Mouse (Mus musculus) heart, postnatal 25 days (tissue): ENCODE data around the gene Pkn2. TPM values are rescaled to one million over a fixed set of nuclear protein-coding genes. Genes with fewer than 3 reads are reported as not detected.

Source experiments
- DNase-seq: peaks from one replicate; pipeline ENCODE4 v3.0.0; 2022; ENCODE audit warnings: low spot score
- intact Hi-C: fragments of 180-260 bp; cut with DNase I; formaldehyde crosslinking; loops from one replicate; pipeline ENCODE4 v1.15.1; 2025
- total RNA-seq, 2 experiments: library from RNA; stranded (reverse); gene quantifications; 2 replicates each; pipeline ENCODE4 v1.2.3; 2021

Gene Pkn2
- total RNA-seq, 2 experiments from 2014 or later = 42.2 to 42.3 TPM

DNA sequence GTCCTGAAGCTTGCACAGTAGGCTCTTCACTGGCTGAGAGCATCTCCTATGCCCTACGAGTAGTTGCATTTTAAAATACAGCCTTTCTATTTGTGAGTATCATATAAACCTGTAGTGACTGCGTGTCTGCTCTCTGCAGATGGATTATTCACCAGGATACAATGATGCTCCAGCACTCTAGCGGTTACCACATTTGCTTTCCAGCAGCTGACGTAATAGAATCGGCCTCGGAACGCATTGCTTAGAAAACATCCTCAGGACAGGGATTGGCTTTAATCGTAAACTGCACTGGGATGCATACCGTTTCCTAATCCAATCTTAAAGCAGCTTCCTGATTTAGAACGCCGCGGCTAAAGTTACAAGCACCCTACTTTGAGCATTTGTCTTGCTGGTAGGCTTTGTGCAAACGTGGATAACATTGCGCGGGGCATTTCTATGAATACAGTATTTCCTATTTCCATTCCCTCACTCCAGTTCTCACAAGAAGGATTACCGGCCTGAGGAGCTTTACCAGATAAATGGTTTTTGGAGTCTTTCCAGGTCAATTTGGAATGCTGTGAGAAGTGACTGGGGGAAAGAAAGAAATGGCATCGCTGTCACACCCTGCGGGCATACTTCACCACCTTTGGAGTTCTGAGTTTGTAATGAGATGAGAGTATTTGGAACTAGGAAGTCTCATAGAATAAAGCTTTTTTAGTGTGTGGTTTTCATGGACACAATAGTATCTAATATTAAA lies 126.5 kb downstream of the Pkn2 start:
- intact Hi-C loops = no loop called here
- no peak for DNase-seq

DNA sequence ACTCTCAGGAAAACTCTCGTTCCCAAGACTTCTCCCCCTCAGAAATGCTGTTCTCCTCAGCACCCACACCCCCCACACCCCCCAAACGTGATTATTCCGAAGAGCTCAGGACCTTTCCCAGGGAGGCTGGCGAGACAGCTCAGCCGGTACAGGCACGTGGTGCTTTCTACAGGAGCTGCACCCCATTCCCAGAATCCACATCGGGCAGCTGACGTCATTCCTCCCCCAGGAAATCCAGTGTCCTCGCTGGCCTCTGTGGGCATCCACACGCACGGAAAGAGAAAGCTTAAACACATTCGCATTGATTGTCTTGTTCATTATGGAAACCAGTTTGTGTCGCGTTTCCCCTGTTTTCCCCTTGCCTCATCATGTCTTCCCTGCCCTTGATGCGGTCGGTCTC lies 132.7 kb downstream of the Pkn2 start:
- no peak for DNase-seq
- intact Hi-C loops = no loop called here

DNA sequence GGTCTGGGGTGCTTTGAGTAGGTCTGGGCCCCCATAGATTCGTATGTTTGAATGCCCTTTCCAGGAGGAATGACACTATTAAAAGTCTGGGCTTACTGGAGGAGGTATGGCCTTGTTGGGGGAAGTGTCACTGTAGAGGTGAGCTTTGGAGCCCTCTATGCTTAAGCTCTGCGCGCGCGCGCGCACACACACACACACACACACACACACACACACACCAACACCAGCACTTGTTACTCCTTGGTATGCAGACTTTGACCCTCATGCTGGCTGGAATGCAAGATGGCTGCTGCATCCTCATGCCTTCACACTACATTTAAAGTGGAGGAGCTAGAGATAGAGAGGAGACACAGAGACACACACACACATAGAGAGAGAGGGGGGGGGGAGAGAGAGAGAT lies 134.1 kb downstream of the Pkn2 start:
- DNase-seq = no peak
- intact Hi-C loops = no loop called here

DNA sequence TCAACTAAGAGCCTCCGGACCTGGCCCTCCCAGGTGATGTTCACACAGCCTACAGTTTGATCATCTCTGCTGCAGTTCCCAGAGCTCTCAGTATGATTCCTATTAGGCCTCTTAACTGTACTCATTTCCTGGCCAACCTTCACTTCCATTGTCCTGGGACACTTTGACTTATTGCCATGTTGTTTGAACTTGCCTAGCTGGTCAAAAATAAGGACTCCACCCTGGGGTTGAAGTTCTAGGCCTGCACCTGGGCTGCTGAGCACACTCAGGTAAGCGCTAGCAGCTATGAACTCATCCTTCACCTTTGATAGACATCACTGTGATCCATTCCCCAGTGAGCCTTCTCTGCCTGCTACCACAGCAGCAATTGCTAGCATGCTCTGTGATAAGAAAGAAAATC lies 136.7 kb downstream of the Pkn2 start:
- DNase-seq = no peak
- intact Hi-C loops = no loop called here

DNA sequence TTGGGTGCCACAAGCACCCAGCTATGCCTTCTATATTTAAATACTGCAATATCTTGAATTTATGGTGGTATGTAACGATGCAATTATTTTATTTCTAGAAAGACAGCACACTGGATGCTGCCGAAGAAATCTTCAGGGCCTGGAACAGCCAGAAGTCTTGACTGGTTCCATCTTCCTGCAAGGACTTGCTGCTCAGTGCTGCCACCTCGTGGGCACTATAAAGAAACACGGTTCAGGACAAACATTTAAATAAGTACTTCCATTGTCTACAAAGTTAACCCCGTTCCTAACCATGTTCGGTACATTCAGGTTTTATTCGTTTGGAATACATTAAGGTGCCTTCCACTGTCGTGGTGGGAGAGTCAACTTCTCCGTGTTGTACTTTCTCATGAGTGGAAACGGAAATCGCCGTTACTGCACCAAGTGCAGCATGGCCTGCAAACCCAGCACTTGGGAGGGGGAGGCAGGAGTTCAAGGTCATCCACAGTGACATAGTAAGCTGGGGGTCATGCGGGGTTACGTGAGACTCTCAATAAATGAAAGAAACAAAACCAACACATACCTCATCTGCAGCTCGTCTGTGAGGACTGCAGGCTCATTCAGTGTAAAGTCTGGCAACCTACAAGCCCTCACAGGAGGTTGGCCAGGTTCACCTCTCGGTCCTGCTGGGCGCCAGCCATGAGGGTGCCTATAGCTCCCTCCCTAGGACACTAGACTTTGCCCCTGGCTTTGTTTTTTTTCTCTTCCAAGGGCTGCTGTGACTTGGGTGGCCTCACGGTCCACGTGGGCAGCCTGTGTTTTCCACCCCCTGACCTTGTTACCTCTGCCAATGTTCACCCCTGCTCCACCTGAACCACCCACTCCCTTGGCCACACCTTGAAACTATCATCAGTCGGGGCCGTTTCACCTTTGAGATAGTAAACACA lies 137.6 kb downstream of the Pkn2 start:
- DNase-seq = no peak
- intact Hi-C loops = no loop called here

Other genes with a start within 250 kb of the Pkn2 start
- gene Kyat3, start 181.0 kb downstream of the Pkn2 start, total RNA-seq = 10 to 100 TPM; 19.4 to 19.8 TPM
- 10 to 100 TPM; 17.9 to 18.3 TPM for gene Gtf2b, start 117.0 kb downstream of the Pkn2 start, total RNA-seq